19 mouse cellular contexts compared by ENCODE assay signal in the genomic region with DNA sequence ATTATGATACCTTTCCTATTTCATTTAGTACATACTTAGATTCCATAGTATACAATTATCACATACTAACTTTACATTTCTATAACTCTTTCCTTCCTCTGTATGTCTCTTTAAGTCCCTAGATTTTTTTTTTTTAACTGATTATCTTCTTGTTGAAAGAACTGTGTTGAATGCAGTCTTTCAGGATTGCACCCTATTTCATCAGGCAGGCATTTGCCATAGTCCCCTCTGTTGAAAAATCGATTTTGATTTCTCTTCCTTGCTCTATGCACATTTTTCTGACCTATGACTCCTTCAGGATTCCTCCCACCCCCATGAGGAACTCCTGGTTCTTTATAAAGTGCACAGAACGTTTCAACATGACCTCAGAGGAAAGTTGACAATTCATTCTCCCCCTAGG.
"Had no signal": no experiment of that assay in that cellular context is flagged by ENCODE, and none has a peak within 500 bp of the region (broad histone marks: within the 10 kb centered on the region; RNA-seq: fewer than 3 reads in every experiment).

No protein-coding gene starts in this region.

- ATAC-seq: liver, postnatal 0 days; lung, postnatal 0 days had no signal

- H3K4me1 ChIP-seq: liver, embryonic 13.5 days; liver, embryonic 15.5 days; lung, embryonic 15.5 days; megakaryocyte, embryonic 14.5 days; midbrain, embryonic 12.5 days; neural tube, embryonic 13.5 days had no signal

- H3K36me3 ChIP-seq: liver, embryonic 13.5 days; liver, embryonic 15.5 days; lung, embryonic 15.5 days; midbrain, embryonic 12.5 days; neural tube, embryonic 13.5 days; neural tube, embryonic 15.5 days had no signal

- H3K9me3 ChIP-seq: liver, embryonic 13.5 days; liver, embryonic 15.5 days; lung, embryonic 15.5 days; midbrain, embryonic 12.5 days; neural tube, embryonic 13.5 days; neural tube, embryonic 15.5 days had no signal

- H3K9ac ChIP-seq: liver, embryonic 13.5 days; liver, embryonic 15.5 days; liver, postnatal 0 days; lung, embryonic 15.5 days; midbrain, embryonic 12.5 days; neural tube, embryonic 13.5 days; neural tube, embryonic 15.5 days had no signal

- DNase-seq: liver, embryonic 13.5 days; liver, postnatal 0 days; lung, adult 2 months; lung, postnatal 14 days; lung, postnatal 36 days; midbrain, embryonic 14.5 days; retina, postnatal 1 day; right cerebral cortex, postnatal 14 days; thymus, adult 18-20 months; thymus, postnatal 14 days; thymus, postnatal 36 days had no signal

- H3K4me3 ChIP-seq: liver, embryonic 13.5 days; liver, embryonic 15.5 days; lung, embryonic 15.5 days; megakaryocyte, embryonic 14.5 days; midbrain, embryonic 12.5 days; neural tube, embryonic 13.5 days; neural tube, embryonic 15.5 days had no signal

- H3K4me2 ChIP-seq: liver, embryonic 13.5 days; liver, embryonic 15.5 days; lung, embryonic 15.5 days; midbrain, embryonic 12.5 days; neural tube, embryonic 13.5 days; neural tube, embryonic 15.5 days had no signal

- H3K27me3 ChIP-seq: liver, embryonic 13.5 days; liver, embryonic 15.5 days; lung, embryonic 15.5 days; megakaryocyte, embryonic 14.5 days; midbrain, embryonic 12.5 days; neural tube, embryonic 13.5 days; neural tube, embryonic 15.5 days had no signal

- H3K27ac ChIP-seq: liver, embryonic 13.5 days; liver, embryonic 15.5 days; lung, embryonic 15.5 days; macrophage; midbrain, embryonic 12.5 days; neural tube, embryonic 13.5 days; neural tube, embryonic 15.5 days had no signal
